Mouse (Mus musculus) hindbrain, embryonic 15.5 days (tissue): ENCODE results near the gene Nr1h3. TPM values are rescaled to one million over a fixed set of nuclear protein-coding genes. Genes with fewer than 3 reads are reported as not detected.

ENCODE experiments used
- polyA plus RNA-seq: library from polyadenylated mRNA; unstranded; fragments of >200 nt; fragmentation: Nextera tagmentation; extraction: Ambion mirVana; gene quantifications from 2 replicates; pipeline ENCODE4 v1.2.1, GENCODE M21; 2015

Gene Nr1h3
- polyA plus RNA-seq, 1 experiment from 2014 or later = 2.6 TPM

Other genes starting within 250 kb of the Nr1h3 start
- 0.83 and 0.89 TPM in 2 replicates for gene Rapsn, start 167.2 kb downstream of the Nr1h3 start, polyA plus RNA-seq
- gene Psmc3, start 148.8 kb downstream of the Nr1h3 start, polyA plus RNA-seq = 231 and 239 TPM in 2 replicates
- 34.5 and 34.8 TPM in 2 replicates for gene Slc39a13, start 132.4 kb downstream of the Nr1h3 start, polyA plus RNA-seq
- gene Spi1, start 120.4 kb downstream of the Nr1h3 start, polyA plus RNA-seq = 3.8 and 5.6 TPM in 2 replicates
- 0.05 TPM in 1 of 2 replicates, not detected in the other for gene Mybpc3, start 84.7 kb downstream of the Nr1h3 start, polyA plus RNA-seq
- gene Madd, start 19.0 kb downstream of the Nr1h3 start, polyA plus RNA-seq = 57.6 and 62.3 TPM in 2 replicates
- 36.2 and 37.2 TPM in 2 replicates for gene Acp2, start 51 bp upstream of the Nr1h3 start, polyA plus RNA-seq
- gene Ddb2, start 34.1 kb upstream of the Nr1h3 start, polyA plus RNA-seq = 16.3 and 16.6 TPM in 2 replicates
- gene Pacsin3, start 53.1 kb upstream of the Nr1h3 start, polyA plus RNA-seq = 17.0 and 17.7 TPM in 2 replicates
- gene Arfgap2, start 62.1 kb upstream of the Nr1h3 start, polyA plus RNA-seq = 65.1 and 65.3 TPM in 2 replicates
- 157 and 161 TPM in 2 replicates for gene 1110051M20Rik, start 241.9 kb upstream of the Nr1h3 start, polyA plus RNA-seq